Mouse (Mus musculus) hindbrain, embryonic 11.5 days (tissue): ENCODE results near the gene Apbb2. TPM values are rescaled to one million over a fixed set of nuclear protein-coding genes. Genes with fewer than 3 reads are reported as not detected.

Experiments
- ATAC-seq: fragments of 200-750 bp; cut with Nextera tagmentation; 2 replicates; pipeline ENCODE4 v1.8.0; 2017; ENCODE audit warnings: mild to moderate bottlenecking, moderate TSS enrichment, moderate library complexity; ENCODE audit not compliant: low FRiP score
- DNase-seq: peaks from one replicate; pipeline ENCODE4 v3.0.0-alpha.2; 2015; ENCODE audit warnings: low spot score
- H3K27ac ChIP-seq: fragments of 300-500 bp; sonication (generic); 2 replicates; pipeline ENCODE4 v1.5.1; 2014; ENCODE audit warnings: mild to moderate bottlenecking, low read depth, low read length
- H3K27me3 ChIP-seq: fragments of 300-500 bp; sonication (generic); 2 replicates; pipeline ENCODE4 v1.6.1; 2014; ENCODE audit warnings: mild to moderate bottlenecking, low read length, moderate library complexity, mixed read lengths; ENCODE audit not compliant: control insufficient read depth, insufficient read depth
- H3K36me3 ChIP-seq: fragments of 300-500 bp; sonication (generic); 2 replicates; pipeline ENCODE4 v1.6.1; 2014; ENCODE audit warnings: mild to moderate bottlenecking, low read length, moderate library complexity, mixed read lengths; ENCODE audit not compliant: control insufficient read depth, insufficient read depth
- H3K4me1 ChIP-seq: fragments of 300-500 bp; sonication (generic); replicated peaks from 2 replicates; pipeline ENCODE4 v1.6.1; 2014; ENCODE audit warnings: low read length, mixed read lengths; ENCODE audit not compliant: control insufficient read depth, insufficient read depth
- H3K4me2 ChIP-seq: fragments of 300-500 bp; sonication (generic); replicated peaks from 2 replicates; pipeline ENCODE4 v1.6.1; 2014; ENCODE audit warnings: mild to moderate bottlenecking, low read depth, low read length
- H3K4me3 ChIP-seq: fragments of 300-500 bp; sonication (generic); 2 replicates; pipeline ENCODE4 v1.5.1; 2014; ENCODE audit warnings: low read depth, low read length
- H3K9ac ChIP-seq: fragments of 300-500 bp; sonication (generic); 2 replicates; pipeline ENCODE4 v1.6.1; 2014; ENCODE audit warnings: low read depth, low read length
- H3K9me3 ChIP-seq: fragments of 300-500 bp; sonication (generic); 2 replicates; pipeline ENCODE4 v1.6.1; 2016; ENCODE audit warnings: low read length; ENCODE audit not compliant: control insufficient read depth
- WGBS: fragments of 180-500 bp; shearing (Covaris S2); extraction: QIAGEN DNeasy Blood & Tissue Kit; methylation state at CpG from one replicate; pipeline ENCODE4 v1.1.7; 2014; 5-methylcytosine and 5-hydroxymethylcytosine counted together
- polyA plus RNA-seq: library from polyadenylated mRNA; unstranded; fragments of >200 nt; fragmentation: Nextera tagmentation; extraction: Ambion mirVana; gene quantifications from 2 replicates; pipeline ENCODE4 v1.2.1, GENCODE M21; 2014

The Apbb2 gene
- polyA plus RNA-seq, 1 experiment from 2014 or later: 43.0 TPM

DNA sequence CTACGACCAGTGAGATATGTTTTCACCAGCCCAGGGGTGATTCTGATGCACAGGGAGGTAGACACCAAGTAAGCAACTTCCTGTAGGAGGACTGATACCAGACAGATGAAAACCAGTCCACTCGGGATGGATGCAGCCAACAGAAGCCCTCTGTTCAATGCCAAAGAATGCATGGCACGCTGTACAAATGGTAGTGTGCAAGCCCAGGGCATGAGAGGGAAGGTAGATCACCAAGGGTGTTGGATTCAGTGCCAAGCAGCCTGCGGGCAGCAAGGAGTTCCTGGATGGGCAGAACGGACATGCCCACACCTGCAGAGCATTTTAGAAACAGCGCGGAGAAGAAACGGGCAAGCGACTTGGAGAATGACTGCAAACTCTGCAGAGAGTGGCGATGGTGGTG is 10.8 kb downstream of the Apbb2 start:
- Histone ChIP-seq H3K9ac (no peak overlapping the region), H3K9me3 (no peaks in the 10 kb centered on the region), H3K4me1 (no peaks in the 10 kb centered on the region), H3K27ac (no peak overlapping the region), H3K27me3 (no peaks in the 10 kb centered on the region), H3K4me2 (no peak overlapping the region), H3K36me3 (no peaks in the 10 kb centered on the region), H3K4me3 (no peak overlapping the region)
- 93% methylated on average over 10 of the region's 10 CpGs for WGBS
- no peak for DNase-seq
- ATAC-seq: no peak

DNA sequence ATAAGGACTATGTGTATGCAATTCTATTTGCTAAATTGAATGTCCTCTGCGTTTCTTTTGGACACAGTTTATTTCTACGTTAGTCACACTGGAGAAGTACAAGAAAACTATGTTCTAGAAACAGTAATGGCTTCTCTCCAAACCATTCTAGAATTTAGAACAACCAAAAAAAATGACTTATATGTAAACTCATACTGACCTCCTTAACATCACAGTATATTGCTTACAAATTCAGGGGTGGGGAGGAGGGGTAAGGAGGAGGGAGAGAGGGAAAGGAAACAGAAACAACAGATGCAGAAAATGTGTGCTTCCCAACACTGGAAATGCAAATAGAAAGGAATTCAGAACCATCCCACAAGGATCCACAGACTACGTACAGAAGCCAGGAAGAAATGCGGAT is 11.4 kb downstream of the Apbb2 start:
- ATAC-seq: no peak
- no peak overlapping the region for H3K27ac ChIP-seq
- no peak overlapping the region for H3K4me3 ChIP-seq
- no peaks in the 10 kb centered on the region for H3K27me3 ChIP-seq
- no peak for DNase-seq
- no peaks in the 10 kb centered on the region for H3K4me1 ChIP-seq
- H3K9ac ChIP-seq: no peak overlapping the region
- H3K4me2 ChIP-seq: no peak overlapping the region
- 94% methylated on average over 4 of the region's 4 CpGs for WGBS
- H3K9me3 ChIP-seq: no peaks in the 10 kb centered on the region
- H3K36me3 ChIP-seq: no peaks in the 10 kb centered on the region

GRCm38 (mm10) chr5:66605636-66606035 is 12.9 kb downstream of the Apbb2 start:
- Histone ChIP-seq H3K9ac (no peak overlapping the region), H3K36me3 (no peaks in the 10 kb centered on the region), H3K9me3 (no peaks in the 10 kb centered on the region), H3K4me3 (no peak overlapping the region), H3K4me2 (no peak overlapping the region), H3K4me1 (no peaks in the 10 kb centered on the region), H3K27ac (no peak overlapping the region), H3K27me3 (no peaks in the 10 kb centered on the region)
- DNase-seq: no peak
- WGBS: 91% methylated on average over 11 of the region's 11 CpGs
- no peak for ATAC-seq

GRCm38 (mm10) chr5:66604423-66604822 is 14.2 kb downstream of the Apbb2 start:
- no peak for DNase-seq
- ATAC-seq: no peak
- Histone ChIP-seq H3K9ac (no peak overlapping the region), H3K36me3 (no peaks in the 10 kb centered on the region), H3K4me1 (no peaks in the 10 kb centered on the region), H3K27ac (no peak overlapping the region), H3K9me3 (no peaks in the 10 kb centered on the region), H3K27me3 (no peaks in the 10 kb centered on the region), H3K4me3 (no peak overlapping the region), H3K4me2 (no peak overlapping the region)
- WGBS: 84% methylated on average over 4 of the region's 4 CpGs

DNA sequence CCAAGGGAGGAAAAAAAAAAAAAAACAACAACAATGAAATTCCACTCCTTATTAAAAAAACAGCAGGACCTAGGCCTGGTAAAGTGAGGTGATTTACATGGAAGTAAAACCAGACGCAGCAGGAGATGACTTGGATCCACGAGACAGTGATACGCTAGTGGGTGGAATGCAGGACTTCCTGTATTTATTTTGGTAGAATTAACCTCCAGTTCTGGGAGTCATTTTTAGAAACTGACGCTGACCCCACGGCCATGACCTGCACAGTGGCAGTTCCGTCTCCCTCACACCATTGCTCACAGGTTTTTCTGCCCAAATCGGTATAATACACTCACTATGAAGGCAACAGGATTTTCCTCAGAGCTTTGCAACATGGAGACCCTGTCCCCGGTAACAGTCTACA is 14.8 kb downstream of the Apbb2 start:
- Histone ChIP-seq H3K27ac (no peak overlapping the region), H3K9ac (no peak overlapping the region), H3K4me3 (no peak overlapping the region), H3K9me3 (no peaks in the 10 kb centered on the region), H3K4me1 (no peaks in the 10 kb centered on the region), H3K36me3 (no peaks in the 10 kb centered on the region), H3K27me3 (no peaks in the 10 kb centered on the region), H3K4me2 (no peak overlapping the region)
- DNase-seq (no peak), ATAC-seq (no peak)
- 56% methylated on average over 8 of the region's 8 CpGs for WGBS

- DNase-seq: no peak
- H3K36me3 ChIP-seq: no peaks in the 10 kb centered on the region
- H3K27ac ChIP-seq: no peak overlapping the region
- no peaks in the 10 kb centered on the region for H3K9me3 ChIP-seq
- no peaks in the 10 kb centered on the region for H3K4me1 ChIP-seq
- WGBS: 59% methylated on average over 7 of the region's 7 CpGs
- no peak for ATAC-seq
- no peak overlapping the region for H3K4me2 ChIP-seq
- H3K9ac ChIP-seq: no peak overlapping the region
- no peaks in the 10 kb centered on the region for H3K27me3 ChIP-seq
- no peak overlapping the region for H3K4me3 ChIP-seq
These were observed 15.4 kb downstream of the Apbb2 start for GRCm38 (mm10) chr5:66603223-66603622.

DNA sequence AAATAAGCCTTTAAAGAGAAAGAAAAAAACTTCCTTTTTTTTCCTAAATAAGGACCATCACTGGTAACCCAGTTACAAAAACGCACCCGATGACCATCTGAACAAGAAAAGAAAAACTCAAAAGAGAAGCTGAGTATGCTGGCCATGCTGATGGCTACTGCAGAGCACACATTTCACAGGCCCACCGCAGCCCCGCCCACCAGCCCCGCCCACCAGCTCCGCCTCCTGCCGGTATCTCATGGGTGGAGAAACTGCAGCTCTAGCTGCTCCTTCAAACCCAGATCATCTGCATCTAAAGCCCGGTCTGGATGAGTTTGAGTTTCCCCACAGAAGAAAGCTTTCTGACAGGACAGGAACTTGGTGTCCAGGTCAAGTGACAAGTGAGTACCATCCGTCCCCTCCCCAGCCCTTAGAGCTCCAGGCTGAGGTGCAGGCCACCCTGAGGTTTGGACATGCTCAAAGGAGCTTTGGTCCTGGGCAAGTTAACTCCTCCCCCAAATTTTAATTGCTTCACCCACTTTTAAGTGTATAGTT is 16.2 kb downstream of the Apbb2 start:
- Histone ChIP-seq H3K9ac (no peak overlapping the region), H3K9me3 (no peaks in the 10 kb centered on the region), H3K4me2 (no peak overlapping the region), H3K27ac (no peak overlapping the region), H3K36me3 (no peaks in the 10 kb centered on the region), H3K4me3 (no peak overlapping the region), H3K27me3 (no peaks in the 10 kb centered on the region), H3K4me1 (no peaks in the 10 kb centered on the region)
- WGBS: 27% methylated on average over 9 of the region's 9 CpGs
- DNase-seq (peak; percentile 39), ATAC-seq (no peak)

- Histone ChIP-seq H3K27me3 (no peaks in the 10 kb centered on the region), H3K9me3 (no peaks in the 10 kb centered on the region), H3K27ac (no peak overlapping the region), H3K9ac (no peak overlapping the region), H3K4me1 (no peaks in the 10 kb centered on the region), H3K4me3 (no peak overlapping the region), H3K4me2 (no peak overlapping the region), H3K36me3 (no peaks in the 10 kb centered on the region)
- ATAC-seq: no peak
- no peak for DNase-seq
- WGBS: 81% methylated on average over 8 of the region's 8 CpGs
These were observed 18.2 kb downstream of the Apbb2 start for GRCm38 (mm10) chr5:66600415-66600814.

DNA sequence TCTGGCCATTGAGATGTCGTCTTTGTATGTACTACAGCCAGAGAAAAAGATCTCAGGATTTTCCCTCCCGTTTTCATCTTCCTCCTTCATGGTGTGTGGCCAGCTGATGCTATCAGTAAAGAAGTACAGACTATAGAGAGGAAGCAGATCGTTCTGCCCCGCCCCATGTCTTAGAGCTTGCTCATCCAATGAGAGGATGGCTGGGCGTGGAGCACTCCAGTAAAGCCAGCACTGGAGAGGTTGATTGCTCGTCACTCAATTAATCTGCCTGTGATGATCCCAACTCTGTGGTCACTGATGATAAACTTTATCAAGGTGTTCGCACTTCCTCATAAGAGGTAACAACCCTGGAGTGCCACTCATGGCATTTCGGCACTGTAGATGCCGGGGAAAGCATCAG is 18.7 kb downstream of the Apbb2 start:
- ATAC-seq (no peak), DNase-seq (no peak)
- 86% methylated on average over 9 of the region's 9 CpGs for WGBS
- Histone ChIP-seq H3K9ac (no peak overlapping the region), H3K36me3 (no peaks in the 10 kb centered on the region), H3K4me3 (no peak overlapping the region), H3K9me3 (no peaks in the 10 kb centered on the region), H3K4me1 (no peaks in the 10 kb centered on the region), H3K4me2 (no peak overlapping the region), H3K27me3 (no peaks in the 10 kb centered on the region), H3K27ac (no peak overlapping the region)
